Mouse (Mus musculus) cerebellum, adult (tissue): ENCODE measurements around the gene Dnajc11.

Experiments
- ATAC-seq: cut with Nextera tagmentation; 2 replicates; pipeline ENCODE4 v1.9.2; 2017; ENCODE audit warnings: mild to moderate bottlenecking, moderate library complexity, mixed read lengths; ENCODE audit not compliant: insufficient number of reproducible peaks, low FRiP score, low TSS enrichment

Dnajc11 gene

GRCm38 (mm10) chr4:151983043-151983442 lies 49.6 kb downstream of the Dnajc11 start:
- ATAC-seq = no peak

DNA sequence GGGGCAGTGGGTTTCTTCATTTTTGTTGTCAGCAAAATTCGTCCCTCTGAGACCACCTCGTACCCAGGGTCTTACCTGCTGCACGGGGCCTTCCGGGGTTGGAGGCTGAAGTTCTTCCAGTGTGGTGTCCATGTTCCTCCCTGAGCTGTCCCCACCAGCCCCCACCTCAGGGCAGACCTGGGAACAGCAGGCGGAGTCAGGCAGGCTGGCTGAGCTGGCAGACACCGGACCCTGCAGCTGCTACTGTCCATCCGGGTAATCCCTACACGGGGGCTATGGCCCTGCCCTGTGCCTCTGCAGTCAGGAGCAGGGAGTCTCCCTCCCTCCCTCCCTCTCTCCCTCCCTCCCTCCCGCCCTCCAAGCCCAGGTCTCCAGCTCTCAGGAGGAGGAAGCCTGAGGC lies 50.1 kb downstream of the Dnajc11 start:
- ATAC-seq = no peak

- ATAC-seq = peak; percentile 47; the same call in 1 of the 2 replicates
Observed at GRCm38 (mm10) chr4:151985886-151986285, 52.4 kb downstream of the Dnajc11 start.

DNA sequence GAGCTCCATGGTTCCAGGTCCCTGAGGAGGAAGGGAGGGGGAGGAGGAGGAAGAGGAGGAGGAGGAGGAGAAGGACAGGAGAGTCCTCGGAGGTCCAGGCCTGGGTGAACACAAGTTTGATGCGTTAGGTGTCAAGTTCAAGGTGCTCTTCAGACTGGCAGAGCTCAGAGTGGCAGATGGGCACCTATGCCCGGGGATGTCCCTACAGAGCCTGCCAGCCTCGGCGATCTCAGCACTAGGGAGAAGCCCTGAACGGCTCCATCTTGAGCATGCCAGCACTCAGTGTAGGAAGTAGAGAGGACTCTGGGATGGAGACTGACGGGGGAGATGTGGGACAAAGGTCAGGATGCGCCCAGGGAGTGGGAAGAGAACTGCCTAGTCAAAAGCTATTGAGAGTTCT lies 53.2 kb downstream of the Dnajc11 start:
- no peak for ATAC-seq

GRCm38 (mm10) chr4:151988014-151988341 lies 54.5 kb downstream of the Dnajc11 start:
- no peak for ATAC-seq

GRCm38 (mm10) chr4:151988342-151989109 lies 55.0 kb downstream of the Dnajc11 start, which contains the start of gene Thap3:
Gene Thap3, minus strand, starts transcription at chr4:151988997.
- peak; percentile 27; the same call in 1 of the 2 replicates for ATAC-seq

DNA sequence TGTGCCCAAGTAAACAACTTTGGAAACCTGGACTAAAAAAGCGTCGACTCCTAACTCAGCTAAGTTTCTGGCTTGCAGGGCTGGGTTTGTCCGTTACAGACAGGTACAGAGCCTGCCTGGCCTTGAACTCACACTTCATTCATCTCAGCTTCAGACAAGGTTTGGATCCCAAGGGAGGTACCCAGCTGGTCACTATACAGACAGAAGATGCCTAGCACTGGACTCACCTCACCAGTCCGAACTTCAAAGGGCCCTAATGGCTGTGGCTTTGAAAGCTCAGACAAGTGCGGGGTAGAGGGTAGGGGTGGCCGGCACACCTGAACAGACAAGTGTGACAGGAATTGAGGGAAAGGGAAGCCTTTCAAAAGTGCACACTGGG lies 55.6 kb downstream of the Dnajc11 start:
- no peak for ATAC-seq

DNA sequence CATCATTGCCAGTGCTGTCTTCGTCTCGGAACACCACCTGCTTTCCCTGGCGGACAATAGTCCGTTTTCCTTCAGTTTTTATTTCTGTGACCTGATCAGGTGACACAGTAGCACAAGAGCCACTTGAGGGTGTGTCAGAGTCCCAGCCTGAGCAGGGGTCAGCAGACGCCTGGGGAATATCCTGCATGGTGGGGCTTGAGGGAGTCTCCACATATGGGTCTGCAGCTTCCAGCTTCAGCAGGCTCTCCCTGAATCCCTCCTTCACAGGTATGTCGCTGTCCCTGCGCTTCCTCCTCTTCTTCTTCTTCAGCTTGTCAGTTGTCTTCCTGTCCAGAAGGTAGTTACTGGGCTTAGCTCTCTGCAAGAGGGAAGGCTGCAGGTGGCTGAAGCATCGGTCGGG lies 58.6 kb downstream of the Dnajc11 start:
- no peak for ATAC-seq

DNA sequence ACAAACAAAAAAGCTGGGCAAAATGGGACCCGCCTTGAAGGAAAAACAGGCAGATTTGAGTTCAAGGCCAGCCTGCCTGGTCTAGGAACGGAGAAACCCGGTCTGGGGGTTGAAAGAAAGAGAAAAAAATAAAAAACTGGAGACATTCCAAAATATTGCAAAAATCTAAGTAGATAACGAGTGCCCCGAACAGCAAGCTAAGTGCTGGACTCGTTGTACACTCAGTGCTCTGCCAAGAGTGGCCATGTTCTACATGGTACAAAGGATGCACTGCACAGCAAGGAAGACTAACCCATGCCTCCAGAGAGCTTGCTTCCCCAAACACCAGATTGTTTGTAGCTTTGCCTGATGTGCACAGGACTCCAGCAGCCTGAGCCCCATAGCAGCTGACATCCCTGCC lies 59.5 kb downstream of the Dnajc11 start:
- no peak for ATAC-seq

- no peak for ATAC-seq
Observed at GRCm38 (mm10) chr4:151994228-151995171, 61.0 kb downstream of the Dnajc11 start.

- no peak for ATAC-seq
Observed at GRCm38 (mm10) chr4:151995371-151996172, 62.1 kb downstream of the Dnajc11 start.

DNA sequence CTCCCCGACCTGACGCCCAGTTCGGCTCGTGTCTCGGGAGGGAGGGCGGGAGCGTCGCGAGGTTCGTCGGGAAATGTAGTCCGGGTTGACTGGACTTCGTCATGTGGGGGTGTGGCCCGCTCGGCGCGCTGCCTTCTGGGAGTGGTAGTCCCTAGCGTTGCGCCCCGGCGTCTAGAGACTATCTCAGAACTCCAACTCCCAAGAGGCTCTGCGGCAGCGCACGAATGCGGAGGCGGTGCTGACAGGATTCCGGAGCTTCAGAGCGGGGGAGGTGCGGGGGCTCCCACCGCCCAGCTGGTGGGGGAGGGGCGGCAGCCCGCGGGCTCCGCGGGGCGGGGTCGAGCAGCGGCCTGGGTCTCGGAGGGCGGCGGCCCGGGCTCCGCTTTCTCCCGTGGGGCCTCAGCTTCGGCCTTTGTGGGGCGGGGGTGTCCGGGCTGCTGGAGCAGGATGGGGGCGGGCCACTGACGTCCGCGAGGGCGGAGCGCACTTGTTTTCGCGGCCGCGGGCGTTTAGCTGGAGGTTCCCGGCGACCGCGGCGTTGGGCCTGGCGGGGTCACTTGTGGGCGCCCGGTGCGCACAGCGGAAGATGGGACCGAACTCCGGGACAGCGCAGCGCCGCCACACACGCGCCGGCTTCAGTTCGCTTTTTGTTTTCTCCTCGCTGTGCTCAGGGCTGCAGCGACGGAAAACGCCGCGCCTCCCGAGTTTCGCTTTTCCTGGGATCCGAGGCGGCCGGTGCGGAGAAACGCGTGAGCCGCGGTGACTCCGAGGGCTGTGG lies 62.9 kb downstream of the Dnajc11 start, which contains the start of gene Phf13:
Gene Phf13 (minus strand): TSS at position 86 of the 778 bp plus-strand sequence.
- peak; percentile 94 for ATAC-seq

DNA sequence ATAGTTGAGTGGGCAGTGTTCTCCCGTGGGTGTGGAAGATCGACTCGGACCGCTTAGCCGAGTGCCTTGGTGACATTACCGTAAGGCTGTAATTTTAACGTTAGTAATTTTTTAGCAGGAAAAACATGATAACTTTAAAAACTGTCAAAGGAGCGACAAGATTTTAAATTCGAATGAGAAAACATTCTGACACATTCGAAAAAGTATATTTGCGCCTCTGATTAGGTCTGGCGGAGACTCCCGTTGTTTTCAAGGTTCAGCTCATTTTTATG lies 63.4 kb downstream of the Dnajc11 start:
- no peak for ATAC-seq

GRCm38 (mm10) chr4:151997701-151998100 lies 64.2 kb downstream of the Dnajc11 start:
- ATAC-seq = no peak

- no peak for ATAC-seq
Observed at GRCm38 (mm10) chr4:151999481-151999880, 66.0 kb downstream of the Dnajc11 start.

DNA sequence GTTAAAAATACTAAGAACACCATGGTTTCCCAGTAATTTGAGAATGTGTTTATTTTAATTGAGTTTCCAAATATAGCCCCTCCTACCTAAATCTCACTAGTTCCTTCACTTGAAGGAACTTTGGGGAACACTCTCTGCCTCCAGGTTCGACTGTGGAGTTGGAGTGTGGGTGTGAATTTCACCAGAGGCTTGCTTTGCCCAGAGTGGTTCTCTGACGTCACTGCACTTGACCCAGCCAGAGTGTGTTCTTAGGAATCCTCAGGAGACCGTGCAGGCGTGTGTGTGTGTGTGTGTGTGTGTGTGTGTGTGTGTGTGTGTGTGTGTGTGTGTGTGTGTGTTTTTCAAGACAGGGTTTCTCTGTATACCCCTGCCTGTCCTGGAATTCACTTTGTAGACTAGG lies 67.4 kb downstream of the Dnajc11 start:
- no peak for ATAC-seq

- no peak for ATAC-seq
Observed at GRCm38 (mm10) chr4:152001335-152001734, 67.8 kb downstream of the Dnajc11 start.

GRCm38 (mm10) chr4:152002063-152002462 lies 68.6 kb downstream of the Dnajc11 start:
- ATAC-seq = no peak

GRCm38 (mm10) chr4:152006137-152006536 lies 72.6 kb downstream of the Dnajc11 start:
- ATAC-seq = no peak

- ATAC-seq = no peak
Observed at GRCm38 (mm10) chr4:152006812-152007211, 73.3 kb downstream of the Dnajc11 start.
